Mouse (Mus musculus) intestine, postnatal 0 days (tissue): ENCODE measurements at regions not wholly inside any gene's neighbourhood (a gene's known extent, or its start where the extent isn't known, plus 50 kb on each side); places are given as distances from the start of the nearest gene placed in this dataset.

Source experiments
- ATAC-seq: fragments of 200-750 bp; cut with Nextera tagmentation; 2 replicates; pipeline ENCODE4 v1.8.0; 2017; ENCODE audit warnings: mild to moderate bottlenecking, moderate TSS enrichment, moderate library complexity
- H3K27ac ChIP-seq: fragments of 300-500 bp; sonication (generic); 2 replicates; pipeline ENCODE4 v1.5.1; 2014; ENCODE audit warnings: mild to moderate bottlenecking, low read depth, low read length, moderate library complexity
- H3K27me3 ChIP-seq: fragments of 300-500 bp; sonication (generic); replicated peaks from 2 replicates; pipeline ENCODE4 v1.6.1; 2014; ENCODE audit warnings: low read length, mixed read lengths; ENCODE audit not compliant: control insufficient read depth, insufficient read depth
- H3K36me3 ChIP-seq: fragments of 300-500 bp; sonication (generic); 2 replicates; pipeline ENCODE4 v1.6.1; 2014; ENCODE audit warnings: mild to moderate bottlenecking, moderate library complexity; ENCODE audit not compliant: control insufficient read depth, insufficient read depth
- H3K4me1 ChIP-seq: fragments of 300-500 bp; sonication (generic); replicated peaks from 2 replicates; pipeline ENCODE4 v1.6.1; 2014; ENCODE audit warnings: antibody characterized with exemption, low read length, mixed read lengths; ENCODE audit not compliant: control insufficient read depth, insufficient read depth
- H3K4me2 ChIP-seq: fragments of 300-500 bp; sonication (generic); replicated peaks from 2 replicates; pipeline ENCODE4 v1.6.1; 2014; ENCODE audit warnings: low read depth, mild to moderate bottlenecking, moderate library complexity
- H3K4me3 ChIP-seq: fragments of 300-500 bp; sonication (generic); 2 replicates; pipeline ENCODE4 v1.5.1; 2014; ENCODE audit warnings: low read depth, low read length
- H3K9ac ChIP-seq: fragments of 300-500 bp; sonication (generic); 2 replicates; pipeline ENCODE4 v1.6.1; 2014; ENCODE audit warnings: mild to moderate bottlenecking, low read depth, low read length
- H3K9me3 ChIP-seq: fragments of 300-500 bp; sonication (generic); 2 replicates; pipeline ENCODE4 v1.6.1; 2016; ENCODE audit warnings: mixed run types; ENCODE audit not compliant: control insufficient read depth
- CTCF ChIP-seq: sonication (generic); IDR thresholded peaks from 2 replicates; pipeline ENCODE4 v1.5.1; 2016; ENCODE audit warnings: low read depth, mild to moderate bottlenecking, control low read depth, antibody characterized with exemption, moderate library complexity
- WGBS: fragments of 180-500 bp; shearing (Covaris S2); extraction: QIAGEN DNeasy Blood & Tissue Kit; methylation state at CpG from one replicate; pipeline ENCODE4 v1.1.7; 2014; 5-methylcytosine and 5-hydroxymethylcytosine counted together

DNA sequence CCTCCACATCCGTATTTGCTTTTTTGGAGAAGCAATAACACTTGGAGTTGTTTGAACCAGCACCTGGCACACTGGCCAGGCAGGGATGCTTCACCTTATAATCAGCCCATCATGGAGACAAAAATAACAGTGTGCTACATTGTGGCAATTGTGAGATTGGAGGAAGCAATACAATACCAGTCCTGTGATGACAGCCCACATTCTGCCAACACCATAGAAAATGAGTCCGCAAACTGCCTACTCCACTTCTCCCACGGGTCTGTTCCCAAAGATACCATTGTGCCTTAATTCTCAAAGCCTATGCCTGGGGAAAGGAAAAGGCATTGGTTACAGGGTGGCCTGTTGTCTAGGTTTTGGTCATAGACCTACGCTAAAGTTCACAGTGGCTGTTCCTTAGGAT lies 194.9 kb downstream of the Csl start:
- Histone ChIP-seq H3K27ac (no peak overlapping the region), H3K4me2 (no peak overlapping the region), H3K4me3 (no peak overlapping the region), H3K4me1 (no peaks in the 10 kb centered on the region), H3K9ac (no peak overlapping the region), H3K9me3 (no peaks in the 10 kb centered on the region), H3K36me3 (no peaks in the 10 kb centered on the region), H3K27me3 (0 out of 2 replicates have a peak, but pooled peaks cover 5% of the 10 kb centered on the region)
- ATAC-seq = no peak
- 90% methylated on average over 4 of the region's 4 CpGs for WGBS
- TF ChIP-seq CTCF = no peak

DNA sequence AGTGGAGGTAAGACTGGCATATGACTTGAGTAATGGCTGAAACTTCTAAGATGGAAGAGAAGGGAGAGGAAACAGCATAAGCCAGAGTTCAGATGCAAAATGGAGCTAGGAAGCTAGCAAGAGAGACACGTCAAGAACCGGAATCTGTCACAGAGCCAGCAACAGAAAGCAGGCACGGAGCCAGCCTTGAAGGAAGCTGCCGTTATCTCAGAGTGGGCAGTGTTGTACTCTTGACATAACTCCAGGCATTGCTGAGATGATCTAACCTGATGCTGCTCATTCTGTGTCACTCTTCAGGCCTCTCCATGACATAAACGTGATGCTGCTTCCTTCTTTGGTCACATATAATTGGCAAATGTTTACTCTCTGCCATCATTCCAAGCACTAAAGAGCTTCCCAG lies 191.0 kb downstream of the Csl start:
- 0 out of 2 replicates have a peak, but pooled peaks cover 5% of the 10 kb centered on the region for H3K27me3 ChIP-seq
- no peaks in the 10 kb centered on the region for H3K36me3 ChIP-seq
- no peak overlapping the region for H3K4me2 ChIP-seq
- WGBS = 69% methylated on average over 5 of the region's 5 CpGs
- no peak for TF ChIP-seq CTCF
- no peak for ATAC-seq
- no peak overlapping the region for H3K4me3 ChIP-seq
- no peak overlapping the region for H3K27ac ChIP-seq
- no peak overlapping the region for H3K9ac ChIP-seq
- H3K4me1 ChIP-seq = no peaks in the 10 kb centered on the region
- no peaks in the 10 kb centered on the region for H3K9me3 ChIP-seq

DNA sequence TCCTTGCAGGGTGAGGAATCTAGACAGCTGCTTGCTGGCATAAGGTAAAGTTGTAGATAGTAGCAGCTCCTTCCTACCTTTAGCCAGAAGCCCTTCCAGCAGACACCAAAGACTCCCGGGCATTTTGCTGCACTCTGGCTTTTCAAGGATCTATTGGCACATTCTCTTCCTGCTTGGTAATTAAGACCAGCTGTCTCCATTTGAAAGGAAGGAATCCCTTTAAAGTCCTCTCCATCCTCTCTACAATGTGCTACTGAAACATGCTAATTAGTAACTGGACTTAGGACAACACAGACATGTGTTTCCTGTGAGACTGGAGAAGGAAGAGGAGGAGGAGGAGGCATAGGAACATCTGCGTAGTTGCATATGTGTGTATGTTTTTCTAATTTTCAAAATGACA lies 189.3 kb downstream of the Csl start:
- Histone ChIP-seq H3K36me3 (no peaks in the 10 kb centered on the region), H3K27ac (no peak overlapping the region), H3K4me1 (no peaks in the 10 kb centered on the region), H3K4me2 (no peak overlapping the region), H3K9me3 (no peaks in the 10 kb centered on the region), H3K4me3 (no peak overlapping the region), H3K9ac (no peak overlapping the region), H3K27me3 (0 out of 2 replicates have a peak, but pooled peaks cover 5% of the 10 kb centered on the region)
- ATAC-seq = no peak
- no peak for TF ChIP-seq CTCF
- WGBS = 40% methylated on average over 2 of the region's 2 CpGs

DNA sequence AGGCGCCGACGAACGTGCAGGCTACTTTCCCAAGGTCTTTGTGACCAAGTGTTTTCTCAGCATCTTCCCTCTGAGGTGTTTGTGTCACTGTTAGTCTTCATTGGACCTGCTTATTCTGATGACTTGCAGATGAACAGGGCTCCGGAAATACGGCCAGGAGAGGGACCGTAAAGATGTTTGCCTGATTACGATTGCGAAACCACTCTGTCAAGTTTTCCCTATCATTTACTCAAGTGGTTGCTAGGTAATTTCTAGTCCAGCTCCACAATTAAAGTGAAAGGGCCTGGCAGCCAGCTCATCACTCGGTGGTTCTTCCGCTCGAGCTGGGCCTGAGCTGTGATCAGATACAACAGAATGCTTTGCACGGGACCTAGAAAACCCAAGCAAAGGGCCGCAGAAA lies 185.5 kb downstream of the Csl start:
- Histone ChIP-seq H3K27ac (no peak overlapping the region), H3K9me3 (no peaks in the 10 kb centered on the region), H3K9ac (no peak overlapping the region), H3K36me3 (no peaks in the 10 kb centered on the region), H3K4me2 (no peak overlapping the region), H3K27me3 (no peaks in the 10 kb centered on the region), H3K4me3 (no peak overlapping the region), H3K4me1 (no peaks in the 10 kb centered on the region)
- ATAC-seq = peak; percentile 43; the same call in 1 of the 2 replicates
- 42% methylated on average over 14 of the region's 14 CpGs for WGBS
- no peak for TF ChIP-seq CTCF

GRCm38 (mm10) chr10:99575294-99575693 lies 184.2 kb downstream of the Csl start:
- Histone ChIP-seq H3K9me3 (no peaks in the 10 kb centered on the region), H3K4me2 (no peak overlapping the region), H3K4me1 (no peaks in the 10 kb centered on the region), H3K27me3 (no peaks in the 10 kb centered on the region), H3K36me3 (no peaks in the 10 kb centered on the region), H3K9ac (no peak overlapping the region), H3K27ac (no peak overlapping the region), H3K4me3 (no peak overlapping the region)
- ATAC-seq = no peak
- no peak for TF ChIP-seq CTCF
- WGBS = 91% methylated on average over 7 of the region's 7 CpGs

GRCm38 (mm10) chr10:99576301-99576700 lies 183.2 kb downstream of the Csl start:
- no peak for TF ChIP-seq CTCF
- Histone ChIP-seq H3K4me1 (no peaks in the 10 kb centered on the region), H3K36me3 (no peaks in the 10 kb centered on the region), H3K27ac (no peak overlapping the region), H3K9me3 (no peaks in the 10 kb centered on the region), H3K4me2 (no peak overlapping the region), H3K4me3 (no peak overlapping the region), H3K9ac (no peak overlapping the region), H3K27me3 (no peaks in the 10 kb centered on the region)
- no peak for ATAC-seq
- 74% methylated on average over 5 of the region's 5 CpGs for WGBS
